Mouse (Mus musculus): Measurements from ENCODE around the gene Pde9a. TPM values are rescaled to one million over a fixed set of nuclear protein-coding genes. Genes with fewer than 3 reads are reported as not detected.

Pde9a gene
- polyA plus RNA-seq, 1 experiment: 0.14 TPM

DNA sequence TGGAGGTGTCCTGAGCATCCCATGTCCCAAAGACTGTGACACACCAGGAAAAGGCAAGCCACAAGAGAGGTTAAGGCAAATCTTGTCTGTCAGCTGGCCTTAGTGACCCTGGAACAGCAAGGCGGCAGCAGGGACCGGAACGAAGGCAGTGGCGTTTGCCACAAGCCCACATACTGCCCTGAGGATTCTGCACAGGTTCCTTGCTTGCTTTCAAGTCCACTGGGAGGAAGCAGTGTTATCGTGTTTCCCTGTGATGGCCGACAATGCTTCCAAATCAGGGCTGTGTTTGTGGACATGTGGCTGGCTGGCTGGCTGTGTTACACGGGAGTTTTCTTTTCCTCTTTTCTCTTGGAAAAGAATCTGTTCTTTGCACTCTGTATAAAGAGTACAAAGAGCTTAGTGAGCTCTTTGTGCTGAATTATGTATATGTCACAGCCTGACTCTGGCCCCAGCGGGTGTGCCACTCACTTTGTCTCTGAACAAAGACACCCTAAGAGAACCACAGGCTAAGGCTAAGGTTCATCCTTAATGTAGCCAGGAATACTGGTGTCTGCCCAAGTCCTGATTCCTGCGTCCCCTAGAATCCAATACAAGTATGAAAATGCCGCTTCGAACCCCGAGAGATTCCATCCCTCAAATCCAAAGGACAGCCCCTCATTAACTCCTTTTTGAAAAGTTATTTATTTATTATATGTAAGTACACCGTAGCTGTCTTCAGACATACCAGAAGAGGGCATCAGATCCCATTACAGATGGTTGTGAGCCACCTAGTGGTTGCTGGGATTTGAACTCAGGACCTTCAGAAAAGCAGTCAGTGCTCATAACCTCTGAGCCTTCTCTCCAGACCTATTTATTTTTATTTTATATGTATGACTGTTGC, 50.2 kb downstream of the Pde9a start:
- H3ac ChIP-seq (ENCODE audit: control insufficient read depth, insufficient read length): no peak overlapping the region
- no peak overlapping the region for H3K4me3 ChIP-seq
- H3K4me2 ChIP-seq (ENCODE audit: low read depth): no peak overlapping the region
- peaks cover 3% of the 10 kb centered on the region for H3K27me3 ChIP-seq (ENCODE audit: control insufficient read depth, insufficient read depth, insufficient read length)
- H3K79me2 ChIP-seq (ENCODE audit: control insufficient read depth, insufficient read depth): no peaks in the 10 kb centered on the region
- TF ChIP-seq SRF (IDR thresholded peaks at IDR 0.05; ENCODE audit: control insufficient read depth, insufficient read length, low read depth) (no peak), E2F4 (IDR thresholded peaks at IDR 0.05; ENCODE audit: insufficient read depth) (no peak)
- no peaks in the 10 kb centered on the region for H3K36me3 ChIP-seq (ENCODE audit: control insufficient read depth, insufficient read depth)

DNA sequence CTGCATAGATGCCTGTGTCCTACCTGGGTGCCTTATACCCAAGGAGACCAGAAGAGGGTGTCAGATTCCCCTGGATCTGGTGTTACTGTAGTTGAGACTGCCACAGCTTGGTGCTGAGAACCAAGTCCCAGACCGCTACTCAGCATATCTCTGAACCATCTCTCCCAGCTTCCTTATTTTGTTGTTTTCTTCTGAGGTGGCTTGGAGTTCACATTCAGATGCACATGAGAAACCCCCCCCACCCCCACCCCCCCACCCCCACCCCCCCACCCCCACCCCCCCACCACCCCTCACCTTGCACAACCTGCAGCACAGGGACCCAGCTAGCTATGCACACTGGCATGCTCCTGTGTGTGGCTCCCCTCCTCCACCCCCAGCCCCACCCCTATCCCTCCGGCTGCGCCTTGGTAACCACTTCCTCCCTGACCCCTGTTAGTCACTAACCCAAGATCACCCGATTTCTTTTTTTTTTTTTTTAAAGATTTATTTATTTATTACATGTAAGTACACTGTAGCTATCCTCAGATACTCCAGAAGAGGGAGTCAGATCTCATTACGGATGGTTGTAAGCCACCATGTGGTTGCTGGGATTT, 50.9 kb downstream of the Pde9a start:
- Histone ChIP-seq H3K27me3 (ENCODE audit: control insufficient read depth, insufficient read depth, insufficient read length) (peaks cover 3% of the 10 kb centered on the region), H3K4me3 (no peak overlapping the region), H3K4me2 (ENCODE audit: low read depth) (no peak overlapping the region), H3K36me3 (ENCODE audit: control insufficient read depth, insufficient read depth) (no peaks in the 10 kb centered on the region), H3ac (ENCODE audit: control insufficient read depth, insufficient read length) (no peak overlapping the region), H3K79me2 (ENCODE audit: control insufficient read depth, insufficient read depth) (no peaks in the 10 kb centered on the region)
- TF ChIP-seq TCF12 (IDR thresholded peaks at IDR 0.05; ENCODE audit: insufficient read depth, poor library complexity, severe bottlenecking) (no peak), E2F4 (IDR thresholded peaks at IDR 0.05; ENCODE audit: insufficient read depth) (no peak), CEBPB (IDR thresholded peaks at IDR 0.05; ENCODE audit: insufficient read depth, poor library complexity, severe bottlenecking) (no peak), MYOG (IDR thresholded peaks at IDR 0.05; ENCODE audit: control insufficient read depth in 1 of 3, insufficient read depth in 1 of 3, insufficient read length in 2 of 3, low read depth in 2 of 3) (no peak), TCF3 (IDR thresholded peaks at IDR 0.05; ENCODE audit: insufficient read length, low read depth) (no peak), POLR2AphosphoS2 (IDR thresholded peaks at IDR 0.05; ENCODE audit: insufficient read length, low read depth) (no peak), MAX (IDR thresholded peaks at IDR 0.05; ENCODE audit: low read depth) (no peak), SRF (IDR thresholded peaks at IDR 0.05; ENCODE audit: control insufficient read depth, insufficient read length, low read depth) (no peak), REST (IDR thresholded peaks at IDR 0.05; ENCODE audit: insufficient read depth, insufficient read length) (no peak), MYOD1 (IDR thresholded peaks at IDR 0.05; ENCODE audit: control insufficient read depth in 1 of 3, insufficient read length in 2 of 3, low read depth in 2 of 3) (no peak), POLR2A (IDR thresholded peaks at IDR 0.05; ENCODE audit: insufficient read length, low read depth) (no peak), USF1 (IDR thresholded peaks at IDR 0.05; ENCODE audit: low read depth) (no peak)

DNA sequence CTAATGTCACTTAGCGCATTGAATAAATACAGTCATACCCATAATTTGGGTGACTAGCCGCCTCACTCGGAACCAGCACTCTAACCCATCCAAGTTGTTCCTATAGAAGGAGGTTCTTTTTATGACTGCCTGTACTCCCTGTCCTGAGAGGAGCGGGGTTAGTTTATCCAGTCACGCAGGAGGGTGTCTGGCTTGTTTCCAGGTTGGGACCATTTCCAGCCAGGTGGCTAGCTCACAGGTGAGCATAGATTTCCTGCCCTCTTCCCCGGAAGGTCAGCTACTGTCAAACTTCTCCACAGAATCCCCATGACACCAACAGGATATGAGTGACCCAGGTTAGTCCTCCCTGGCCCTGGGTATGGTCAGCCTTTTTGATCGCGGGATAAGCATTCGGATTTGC, 51.5 kb downstream of the Pde9a start:
- H3K27me3 ChIP-seq (ENCODE audit: control insufficient read depth, insufficient read depth, insufficient read length): peaks cover 3% of the 10 kb centered on the region
- H3K36me3 ChIP-seq (ENCODE audit: control insufficient read depth, insufficient read depth): no peaks in the 10 kb centered on the region
- H3K4me3 ChIP-seq: no peak overlapping the region
- no peaks in the 10 kb centered on the region for H3K79me2 ChIP-seq (ENCODE audit: control insufficient read depth, insufficient read depth)
- no peak overlapping the region for H3ac ChIP-seq (ENCODE audit: control insufficient read depth, insufficient read length)
- TF ChIP-seq REST (IDR thresholded peaks at IDR 0.05; ENCODE audit: insufficient read depth, insufficient read length): no peak
- no peak for TF ChIP-seq TCF12 (IDR thresholded peaks at IDR 0.05; ENCODE audit: insufficient read depth, poor library complexity, severe bottlenecking)
- TF ChIP-seq MYOG (IDR thresholded peaks at IDR 0.05; ENCODE audit: control insufficient read depth in 1 of 3, insufficient read depth in 1 of 3, insufficient read length in 2 of 3, low read depth in 2 of 3): no peak
- no peak for TF ChIP-seq CEBPB (IDR thresholded peaks at IDR 0.05; ENCODE audit: insufficient read depth, poor library complexity, severe bottlenecking)
- no peak for TF ChIP-seq POLR2AphosphoS2 (IDR thresholded peaks at IDR 0.05; ENCODE audit: insufficient read length, low read depth)
- no peak for TF ChIP-seq E2F4 (IDR thresholded peaks at IDR 0.05; ENCODE audit: insufficient read depth)
- TF ChIP-seq POLR2A (IDR thresholded peaks at IDR 0.05; ENCODE audit: insufficient read length, low read depth): no peak
- no peak for TF ChIP-seq MAX (IDR thresholded peaks at IDR 0.05; ENCODE audit: low read depth)
- no peak for TF ChIP-seq USF1 (IDR thresholded peaks at IDR 0.05; ENCODE audit: low read depth)
- TF ChIP-seq SRF (IDR thresholded peaks at IDR 0.05; ENCODE audit: control insufficient read depth, insufficient read length, low read depth): no peak
- TF ChIP-seq TCF3 (IDR thresholded peaks at IDR 0.05; ENCODE audit: insufficient read length, low read depth): no peak
- TF ChIP-seq MYOD1 (IDR thresholded peaks at IDR 0.05; ENCODE audit: control insufficient read depth in 1 of 3, insufficient read length in 2 of 3, low read depth in 2 of 3): no peak
- no peak overlapping the region for H3K4me2 ChIP-seq (ENCODE audit: low read depth)

DNA sequence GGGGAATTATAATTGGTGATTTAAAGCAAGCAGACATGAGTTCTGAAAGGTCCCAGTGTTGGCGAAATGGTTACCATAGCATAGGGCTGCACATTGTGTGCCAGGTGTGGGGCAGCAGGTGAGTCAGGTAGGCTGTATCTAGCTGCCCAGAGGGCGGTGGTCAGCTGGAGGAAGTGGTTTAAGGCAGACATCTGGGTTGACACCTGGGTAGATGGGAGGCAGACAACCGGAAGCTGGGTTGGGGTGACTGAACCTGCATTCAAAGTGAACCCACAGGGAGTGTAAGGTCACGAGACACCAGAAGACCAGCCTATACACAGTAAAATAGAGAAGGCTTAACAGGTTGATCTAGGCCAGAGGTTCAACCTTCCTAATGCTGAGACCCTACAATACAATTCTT, 54.0 kb downstream of the Pde9a start:
- no peak for TF ChIP-seq MYOD1 (IDR thresholded peaks at IDR 0.05; ENCODE audit: control insufficient read depth in 1 of 3, insufficient read length in 2 of 3, low read depth in 2 of 3)
- TF ChIP-seq POLR2A (IDR thresholded peaks at IDR 0.05; ENCODE audit: insufficient read length, low read depth): no peak
- TF ChIP-seq E2F4 (IDR thresholded peaks at IDR 0.05; ENCODE audit: insufficient read depth): no peak
- TF ChIP-seq USF1 (IDR thresholded peaks at IDR 0.05; ENCODE audit: low read depth): no peak
- no peak for TF ChIP-seq CEBPB (IDR thresholded peaks at IDR 0.05; ENCODE audit: insufficient read depth, poor library complexity, severe bottlenecking)
- no peak for TF ChIP-seq REST (IDR thresholded peaks at IDR 0.05; ENCODE audit: insufficient read depth, insufficient read length)
- TF ChIP-seq TCF12 (IDR thresholded peaks at IDR 0.05; ENCODE audit: insufficient read depth, poor library complexity, severe bottlenecking): no peak
- no peak for TF ChIP-seq SRF (IDR thresholded peaks at IDR 0.05; ENCODE audit: control insufficient read depth, insufficient read length, low read depth)
- no peak for TF ChIP-seq TCF3 (IDR thresholded peaks at IDR 0.05; ENCODE audit: insufficient read length, low read depth)
- no peak for TF ChIP-seq POLR2AphosphoS2 (IDR thresholded peaks at IDR 0.05; ENCODE audit: insufficient read length, low read depth)
- no peak for TF ChIP-seq MYOG (IDR thresholded peaks at IDR 0.05; ENCODE audit: control insufficient read depth in 1 of 3, insufficient read depth in 1 of 3, insufficient read length in 2 of 3, low read depth in 2 of 3)
- no peak for TF ChIP-seq MAX (IDR thresholded peaks at IDR 0.05; ENCODE audit: low read depth)
- no peaks in the 10 kb centered on the region for H3K36me3 ChIP-seq (ENCODE audit: control insufficient read depth, insufficient read depth)
- H3ac ChIP-seq (ENCODE audit: control insufficient read depth, insufficient read length): no peak overlapping the region
- H3K4me3 ChIP-seq: no peak overlapping the region
- no peaks in the 10 kb centered on the region for H3K79me2 ChIP-seq (ENCODE audit: control insufficient read depth, insufficient read depth)
- no peak overlapping the region for H3K4me2 ChIP-seq (ENCODE audit: low read depth)
- H3K27me3 ChIP-seq (ENCODE audit: control insufficient read depth, insufficient read depth, insufficient read length): peaks cover 16% of the 10 kb centered on the region

Measured in myocyte (in vitro differentiated cells).